Mouse (Mus musculus) C2C12 (cell line): ENCODE results near the gene Dlgap1. TPM values are rescaled to one million over a fixed set of nuclear protein-coding genes. Genes with fewer than 3 reads are reported as not detected.

ENCODE experiments used
- H3K27me3 ChIP-seq: one replicate; pipeline ENCODE4 v1.6.1; 2011; ENCODE audit not compliant: control insufficient read depth, insufficient read depth, insufficient read length
- H3K36me3 ChIP-seq: one replicate; pipeline ENCODE4 v1.6.1; 2011; ENCODE audit not compliant: control insufficient read depth, insufficient read depth
- H3K4me3 ChIP-seq: one replicate; pipeline ENCODE4 v1.5.1; 2011; ENCODE audit warnings: mild to moderate bottlenecking, control low read depth; ENCODE audit not compliant: poor library complexity, insufficient read depth, severe bottlenecking
- H3K79me2 ChIP-seq: one replicate; pipeline ENCODE4 v1.6.1; 2011; ENCODE audit not compliant: control insufficient read depth, insufficient read depth
- H3K79me3 ChIP-seq: one replicate; pipeline ENCODE4 v1.6.1; 2011; ENCODE audit warnings: low read depth, control low read depth
- H3ac ChIP-seq: one replicate; pipeline ENCODE3; 2011; ENCODE audit warnings: low read depth; ENCODE audit not compliant: control insufficient read depth, insufficient read length
- CEBPB ChIP-seq: IDR thresholded peaks from one replicate; pipeline ENCODE4 v1.6.1; 2011; ENCODE audit warnings: low read depth, mild to moderate bottlenecking, control low read depth, moderate library complexity
- CTCF ChIP-seq: IDR thresholded peaks from one replicate; pipeline ENCODE4 v1.5.1; 2011; ENCODE audit not compliant: control insufficient read depth, insufficient read depth, insufficient read length
- FOSL1 ChIP-seq: IDR thresholded peaks from one replicate; pipeline ENCODE4 v1.8.0; 2011; ENCODE audit warnings: mild to moderate bottlenecking, low read length; ENCODE audit not compliant: poor library complexity, insufficient read depth, severe bottlenecking
- MAX ChIP-seq: IDR thresholded peaks from one replicate; pipeline ENCODE4 v1.6.1; 2011; ENCODE audit warnings: mild to moderate bottlenecking, control low read depth
- MYOD1 ChIP-seq: IDR thresholded peaks from one replicate; pipeline ENCODE4 v1.6.1; 2011; ENCODE audit warnings: low read depth; ENCODE audit not compliant: control insufficient read depth, insufficient read length
- MYOG ChIP-seq: IDR thresholded peaks from one replicate; pipeline ENCODE4 v1.6.1; 2011; ENCODE audit not compliant: control insufficient read depth, insufficient read length; ENCODE audit errors: extremely low read depth
- USF1 ChIP-seq: IDR thresholded peaks from one replicate; pipeline ENCODE4 v1.6.1; 2011; ENCODE audit warnings: low read depth, mild to moderate bottlenecking, control low read depth, moderate library complexity
- polyA plus RNA-seq: library from polyadenylated mRNA; unstranded; fragments of >200 nt; fragmentation: generic; extraction: Trizol; gene quantifications from one replicate; pipeline ENCODE4 v1.2.1, GENCODE M21; 2012; ENCODE audit warnings: missing spikeins

Dlgap1 gene
- polyA plus RNA-seq, 1 experiment: 0.22 TPM

DNA sequence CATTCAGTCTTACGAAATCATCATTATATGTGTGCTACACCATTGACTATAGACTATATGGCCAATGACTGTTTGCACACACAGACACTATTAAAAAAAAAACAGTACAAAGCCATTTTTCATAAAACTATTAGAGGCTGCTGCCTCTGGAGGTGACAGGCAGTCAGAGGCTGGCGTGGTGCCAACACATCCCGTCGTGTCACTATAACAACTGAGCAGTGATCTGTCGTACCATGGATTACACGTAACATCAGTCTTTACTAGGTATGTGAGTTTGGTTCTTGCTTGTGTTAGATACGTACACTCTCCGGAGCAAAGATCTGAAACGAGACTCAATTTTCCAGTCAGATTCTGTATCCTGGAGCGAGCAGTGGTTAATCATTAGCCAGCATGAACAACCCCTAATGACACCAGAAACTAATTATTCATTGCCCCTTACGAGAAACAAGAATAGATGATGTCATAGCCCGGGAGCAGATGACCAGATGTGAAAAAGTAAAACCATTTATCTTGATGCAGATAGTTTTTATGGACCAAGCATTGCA is 888.1 kb downstream of the Dlgap1 start:
- Histone ChIP-seq H3K36me3 (peaks cover 18% of the 10 kb centered on the region), H3K27me3 (no peaks in the 10 kb centered on the region), H3K4me3 (no peak overlapping the region), H3K79me3 (peaks cover 14% of the 10 kb centered on the region), H3K79me2 (peaks cover 17% of the 10 kb centered on the region), H3ac (no peak overlapping the region)
- no peak for TF ChIP-seq CEBPB
- no peak for TF ChIP-seq MYOG
- no peak for TF ChIP-seq FOSL1
- no peak for TF ChIP-seq USF1
- TF ChIP-seq MAX: no peak
- TF ChIP-seq CTCF: no peak
- TF ChIP-seq MYOD1: no peak

DNA sequence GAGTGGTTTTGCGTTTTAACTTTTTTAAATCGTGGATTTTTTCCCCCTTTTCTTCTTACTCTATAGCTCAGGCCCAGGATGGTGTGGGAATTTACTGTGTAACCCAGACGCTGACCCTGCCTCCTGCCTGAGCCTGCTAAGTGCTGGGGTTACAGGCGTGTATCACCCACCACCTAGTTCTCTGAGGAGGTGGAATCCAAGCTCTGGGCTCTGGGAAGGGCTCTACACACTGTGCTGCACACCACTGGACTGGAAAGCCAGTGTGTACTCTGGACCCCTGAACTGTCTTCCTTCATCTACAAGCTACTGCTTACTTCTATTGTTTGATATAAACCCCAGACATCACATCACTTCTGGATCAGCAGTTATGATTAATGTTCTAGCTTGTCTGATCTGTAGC is 889.9 kb downstream of the Dlgap1 start:
- Histone ChIP-seq H3K36me3 (peaks cover 19% of the 10 kb centered on the region), H3K27me3 (no peaks in the 10 kb centered on the region), H3K4me3 (no peak overlapping the region), H3K79me3 (peaks cover 11% of the 10 kb centered on the region), H3K79me2 (peaks cover 11% of the 10 kb centered on the region), H3ac (no peak overlapping the region)
- TF ChIP-seq CEBPB (no peak), MAX (no peak), MYOD1 (no peak), FOSL1 (no peak), USF1 (no peak), CTCF (no peak), MYOG (no peak)

- Histone ChIP-seq H3K79me2 (no peaks in the 10 kb centered on the region), H3K4me3 (no peak overlapping the region), H3K27me3 (no peaks in the 10 kb centered on the region), H3K36me3 (peaks cover 9% of the 10 kb centered on the region), H3ac (no peak overlapping the region), H3K79me3 (no peaks in the 10 kb centered on the region)
- TF ChIP-seq MYOG (no peak), USF1 (no peak), MAX (no peak), MYOD1 (no peak), CTCF (no peak), CEBPB (no peak), FOSL1 (no peak)
These were observed 895.2 kb downstream of the Dlgap1 start for GRCm38 (mm10) chr17:70864117-70864516.

DNA sequence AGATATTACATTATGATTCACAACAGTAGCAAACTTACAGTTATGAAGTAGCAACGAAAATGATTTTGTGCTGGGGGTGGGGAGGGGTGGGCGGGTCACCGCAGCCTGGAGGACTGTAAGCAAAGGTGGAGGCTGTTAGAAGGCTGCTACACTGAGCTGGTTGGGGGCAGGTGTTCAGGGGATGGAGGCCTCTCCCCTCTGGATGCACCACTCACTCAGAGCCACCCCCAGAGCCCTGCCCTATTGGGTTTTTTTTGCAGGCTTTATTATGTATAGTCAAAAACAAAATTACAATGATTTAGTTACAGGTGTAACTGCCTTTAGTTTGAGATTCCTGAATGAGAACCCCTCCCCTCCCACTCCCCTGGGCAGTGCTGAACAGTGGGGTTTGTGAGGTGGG is 895.8 kb downstream of the Dlgap1 start:
- H3K36me3 ChIP-seq: peaks cover 9% of the 10 kb centered on the region
- H3K79me3 ChIP-seq: no peaks in the 10 kb centered on the region
- no peak overlapping the region for H3ac ChIP-seq
- no peaks in the 10 kb centered on the region for H3K27me3 ChIP-seq
- TF ChIP-seq MAX (no peak), MYOG (no peak), CEBPB (no peak), USF1 (no peak), MYOD1 (no peak), CTCF (no peak), FOSL1 (no peak)
- no peak overlapping the region for H3K4me3 ChIP-seq
- no peaks in the 10 kb centered on the region for H3K79me2 ChIP-seq

DNA sequence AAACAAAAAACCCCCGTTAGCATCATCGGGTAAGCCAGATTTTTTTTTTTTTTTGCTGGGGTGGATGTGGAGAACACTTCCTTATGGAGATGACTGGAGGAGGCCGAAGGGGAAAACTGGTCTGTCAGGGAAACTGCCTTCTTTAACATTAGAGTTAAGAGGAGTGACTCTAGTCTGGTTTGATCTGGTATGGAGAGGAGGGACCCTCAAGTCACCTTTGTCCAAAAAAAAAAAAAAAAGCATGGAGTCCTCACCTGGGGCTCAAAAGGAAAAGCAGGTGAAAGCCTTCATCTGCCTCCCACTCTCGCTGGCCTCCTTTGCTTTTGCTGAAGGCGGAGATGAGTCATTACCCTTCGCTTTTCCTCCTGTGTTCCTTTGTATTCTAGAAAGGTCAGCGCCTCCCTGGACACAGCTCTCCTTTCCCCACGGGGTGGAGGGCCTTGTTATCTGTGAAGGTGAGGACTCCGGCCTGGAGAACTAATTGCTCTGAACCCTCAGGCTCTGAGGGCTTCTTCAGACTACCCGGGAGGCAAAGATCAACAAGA is 896.3 kb downstream of the Dlgap1 start:
- H3K27me3 ChIP-seq: no peaks in the 10 kb centered on the region
- H3K4me3 ChIP-seq: no peak overlapping the region
- TF ChIP-seq CEBPB (no peak), MYOG (no peak), CTCF (no peak), MAX (no peak), FOSL1 (no peak), USF1 (no peak)
- H3K79me3 ChIP-seq: no peaks in the 10 kb centered on the region
- peaks cover 9% of the 10 kb centered on the region for H3K36me3 ChIP-seq
- no peaks in the 10 kb centered on the region for H3K79me2 ChIP-seq
- H3ac ChIP-seq: no peak overlapping the region

GRCm38 (mm10) chr17:70866029-70866428 is 897.2 kb downstream of the Dlgap1 start:
- TF ChIP-seq MAX (no peak), MYOG (no peak), MYOD1 (no peak), CTCF (no peak), CEBPB (no peak), FOSL1 (no peak), USF1 (no peak)
- Histone ChIP-seq H3K79me3 (no peaks in the 10 kb centered on the region), H3K27me3 (no peaks in the 10 kb centered on the region), H3K79me2 (no peaks in the 10 kb centered on the region), H3ac (no peak overlapping the region), H3K36me3 (peaks cover 8% of the 10 kb centered on the region), H3K4me3 (no peak overlapping the region)
